Mouse (Mus musculus) stomach, postnatal 0 days (tissue): Measurements from ENCODE around the gene Ptprk. TPM values are rescaled to one million over a fixed set of nuclear protein-coding genes. Genes with fewer than 3 reads are reported as not detected.

Experiments
- ATAC-seq: fragments of 200-750 bp; cut with Nextera tagmentation; 2 replicates; pipeline ENCODE4 v1.8.0; 2017; ENCODE audit not compliant: low FRiP score, low TSS enrichment
- DNase-seq: peaks from one replicate; pipeline ENCODE4 v3.0.0-alpha.2; 2016; ENCODE audit warnings: low spot score
- H3K27ac ChIP-seq: fragments of 300-500 bp; sonication (generic); replicated peaks from 2 replicates; pipeline ENCODE4 v1.5.1; 2014; ENCODE audit warnings: mild to moderate bottlenecking, control low read depth
- H3K27me3 ChIP-seq: fragments of 300-500 bp; sonication (generic); 2 replicates; pipeline ENCODE4 v1.6.1; 2014; ENCODE audit warnings: low read length; ENCODE audit not compliant: control insufficient read depth, insufficient read depth
- H3K36me3 ChIP-seq: fragments of 300-500 bp; sonication (generic); 2 replicates; pipeline ENCODE4 v1.6.1; 2014; ENCODE audit warnings: low read length, mixed read lengths; ENCODE audit not compliant: control insufficient read depth, insufficient read depth
- H3K4me1 ChIP-seq: fragments of 300-500 bp; sonication (generic); replicated peaks from 2 replicates; pipeline ENCODE4 v1.6.1; 2014; ENCODE audit warnings: antibody characterized with exemption; ENCODE audit not compliant: control insufficient read depth, insufficient read depth
- H3K4me2 ChIP-seq: fragments of 300-500 bp; sonication (generic); replicated peaks from 2 replicates; pipeline ENCODE4 v1.6.1; 2014; ENCODE audit warnings: low read depth, mild to moderate bottlenecking, control low read depth, moderate library complexity
- H3K4me3 ChIP-seq: fragments of 300-500 bp; sonication (generic); 2 replicates; pipeline ENCODE4 v1.5.1; 2014; ENCODE audit warnings: low read depth, low read length, control low read depth
- H3K9ac ChIP-seq: fragments of 300-500 bp; sonication (generic); 2 replicates; pipeline ENCODE4 v1.6.1; 2014; ENCODE audit warnings: mild to moderate bottlenecking, low read length, control low read depth, mixed read lengths
- H3K9me3 ChIP-seq: fragments of 300-500 bp; sonication (generic); 2 replicates; pipeline ENCODE4 v1.6.1; 2016; ENCODE audit warnings: low read length; ENCODE audit not compliant: control insufficient read depth
- CTCF ChIP-seq: IDR thresholded peaks from 2 replicates; pipeline ENCODE4 v1.5.1; 2016; ENCODE audit warnings: antibody characterized with exemption, low read depth, mild to moderate bottlenecking, moderate library complexity
- EP300 ChIP-seq: optimal IDR thresholded peaks from 2 replicates; pipeline ENCODE3; 2016; ENCODE audit warnings: antibody characterized with exemption
- WGBS: fragments of 180-500 bp; shearing (Covaris S2); extraction: QIAGEN DNeasy Blood & Tissue Kit; methylation state at CpG from one replicate; pipeline ENCODE4 v1.1.7; 2014; 5-methylcytosine and 5-hydroxymethylcytosine counted together
- polyA plus RNA-seq: library from polyadenylated mRNA; unstranded; fragments of >200 nt; fragmentation: Nextera tagmentation; extraction: Ambion mirVana; gene quantifications from 2 replicates; pipeline ENCODE4 v1.2.1, GENCODE M21; 2015

Ptprk gene
- polyA plus RNA-seq, 1 experiment from 2014 or later: 26.9 TPM

DNA sequence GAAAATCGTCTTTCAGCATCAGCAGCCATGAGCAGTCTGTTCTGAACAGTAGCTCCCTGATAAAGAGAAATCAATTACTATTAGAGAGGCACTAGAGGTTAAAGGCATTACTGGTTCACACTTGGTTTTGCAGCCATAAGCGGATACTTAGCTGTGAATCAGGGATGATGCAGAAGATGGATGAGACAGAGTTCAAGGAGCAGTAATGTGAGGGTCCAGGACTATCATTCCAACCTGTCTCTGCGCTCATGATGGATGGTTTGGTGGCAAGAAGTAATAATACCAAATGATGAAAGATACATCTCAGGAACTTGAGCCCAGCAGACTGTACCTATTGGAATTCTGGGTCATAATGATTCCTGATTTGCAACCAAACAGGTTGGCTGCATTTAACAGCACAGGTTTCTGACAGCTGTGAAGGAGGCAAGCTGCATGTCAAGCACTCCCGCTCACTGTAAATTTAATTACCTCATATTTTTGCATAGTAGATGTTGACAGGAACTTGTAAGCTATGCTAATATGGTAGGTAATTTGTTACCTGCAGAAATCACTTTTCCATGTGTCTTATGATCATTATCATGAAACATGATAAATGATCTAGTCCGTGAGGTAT lies 291.6 kb downstream of the Ptprk start:
- 78% methylated on average over 5 of the region's 5 CpGs for WGBS
- Histone ChIP-seq H3K36me3 (no peaks in the 10 kb centered on the region), H3K27me3 (no peaks in the 10 kb centered on the region), H3K4me1 (no peaks in the 10 kb centered on the region), H3K9ac (no peak overlapping the region), H3K4me2 (no peak overlapping the region), H3K9me3 (no peaks in the 10 kb centered on the region), H3K27ac (no peak overlapping the region), H3K4me3 (no peak overlapping the region)
- ATAC-seq (no peak), DNase-seq (no peak)
- no peak for TF ChIP-seq CTCF
- no peak for TF ChIP-seq EP300

DNA sequence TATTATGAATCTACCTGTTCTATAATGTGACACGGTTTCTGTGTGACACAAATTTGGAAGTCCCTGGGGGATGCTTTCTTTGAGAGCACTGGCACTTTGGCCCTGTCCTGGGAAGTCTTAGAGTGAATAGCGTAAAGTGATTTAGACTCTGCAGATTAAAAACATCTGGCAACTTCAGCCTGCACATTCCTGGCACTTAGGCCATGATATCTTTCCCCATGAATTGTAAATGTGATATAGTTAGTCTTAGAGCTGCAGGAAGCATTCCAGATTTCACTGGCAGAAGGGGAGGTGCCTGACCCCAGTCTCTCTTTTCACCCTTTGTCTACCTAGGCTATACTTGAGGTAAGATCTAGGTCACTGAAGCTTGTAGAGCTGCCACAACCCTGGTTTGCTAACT lies 295.2 kb downstream of the Ptprk start:
- H3K4me1 ChIP-seq: no peaks in the 10 kb centered on the region
- DNase-seq (no peak), ATAC-seq (no peak)
- TF ChIP-seq CTCF (no peak), EP300 (no peak)
- no peak overlapping the region for H3K4me3 ChIP-seq
- H3K4me2 ChIP-seq: no peak overlapping the region
- no peaks in the 10 kb centered on the region for H3K36me3 ChIP-seq
- 55% methylated on average over 2 of the region's 2 CpGs for WGBS
- H3K9me3 ChIP-seq: no peaks in the 10 kb centered on the region
- no peak overlapping the region for H3K27ac ChIP-seq
- H3K9ac ChIP-seq: no peak overlapping the region
- no peaks in the 10 kb centered on the region for H3K27me3 ChIP-seq

DNA sequence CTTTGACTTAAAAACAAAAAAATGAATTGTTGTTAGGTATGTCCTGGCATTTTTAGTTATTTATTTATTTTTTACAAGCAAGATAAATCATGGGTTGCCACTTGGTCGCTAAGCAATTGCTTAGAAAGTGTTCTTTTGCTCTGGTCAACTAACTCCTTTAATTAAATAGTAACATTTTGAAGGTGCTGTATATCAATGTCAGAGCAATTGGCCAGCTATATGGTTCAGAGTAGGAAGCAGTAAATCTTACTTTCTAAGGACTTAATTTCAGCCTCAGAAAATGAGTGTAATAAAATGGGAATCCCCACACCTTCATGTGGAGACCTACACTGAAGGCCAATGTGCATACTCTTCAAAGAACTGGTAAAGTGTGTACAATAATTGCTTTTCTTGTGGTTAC lies 300.3 kb downstream of the Ptprk start:
- H3K27me3 ChIP-seq: no peaks in the 10 kb centered on the region
- 83% methylated on average over 1 of the region's 1 CpGs for WGBS
- no peak overlapping the region for H3K27ac ChIP-seq
- H3K9ac ChIP-seq: no peak overlapping the region
- H3K4me2 ChIP-seq: no peak overlapping the region
- TF ChIP-seq EP300 (no peak), CTCF (no peak)
- H3K36me3 ChIP-seq: no peaks in the 10 kb centered on the region
- no peaks in the 10 kb centered on the region for H3K9me3 ChIP-seq
- H3K4me3 ChIP-seq: no peak overlapping the region
- DNase-seq: no peak
- ATAC-seq: no peak
- no peaks in the 10 kb centered on the region for H3K4me1 ChIP-seq

DNA sequence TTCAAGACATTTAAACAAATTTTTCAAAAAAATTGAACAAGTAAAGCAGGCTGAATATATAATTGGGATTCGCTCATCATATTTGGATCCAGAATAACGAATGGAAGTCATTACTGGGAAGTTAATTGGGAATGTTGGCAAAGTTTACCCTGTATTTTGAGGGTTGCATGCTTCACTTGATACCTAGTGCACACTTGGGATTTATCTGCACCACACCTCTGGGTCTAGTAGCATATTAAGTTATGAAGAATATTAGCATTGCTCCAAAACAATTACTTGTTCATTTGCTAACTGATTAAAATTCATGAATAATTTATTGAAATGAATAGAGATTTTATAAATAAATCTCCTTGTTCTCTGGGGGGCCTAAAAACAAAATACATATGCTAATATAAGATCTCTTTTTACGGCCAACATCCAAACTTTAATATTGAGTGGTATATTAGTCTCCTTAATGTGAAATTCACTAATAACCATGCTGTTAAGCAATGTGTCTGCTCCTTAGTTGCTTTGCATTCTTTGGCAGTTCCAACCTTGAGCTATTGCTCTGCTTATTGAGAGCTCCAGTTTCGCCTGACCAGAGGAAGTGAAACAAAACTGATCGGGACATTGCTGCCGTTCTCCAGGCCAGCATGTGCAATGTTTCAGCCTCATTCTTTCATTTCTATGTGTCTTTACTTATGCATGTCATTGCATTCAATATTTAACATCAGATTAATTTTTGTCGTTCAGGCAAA lies 305.3 kb downstream of the Ptprk start:
- Histone ChIP-seq H3K9ac (no peak overlapping the region), H3K27me3 (no peaks in the 10 kb centered on the region), H3K4me1 (no peaks in the 10 kb centered on the region), H3K4me3 (no peak overlapping the region), H3K36me3 (no peaks in the 10 kb centered on the region), H3K27ac (no peak overlapping the region), H3K4me2 (peak overlapping the region; percentile 14; the same call in 1 of the 2 replicates), H3K9me3 (no peaks in the 10 kb centered on the region)
- no peak for ATAC-seq
- DNase-seq: no peak
- TF ChIP-seq EP300: no peak
- TF ChIP-seq CTCF: no peak
- WGBS: 80% methylated on average over 7 of the region's 7 CpGs

DNA sequence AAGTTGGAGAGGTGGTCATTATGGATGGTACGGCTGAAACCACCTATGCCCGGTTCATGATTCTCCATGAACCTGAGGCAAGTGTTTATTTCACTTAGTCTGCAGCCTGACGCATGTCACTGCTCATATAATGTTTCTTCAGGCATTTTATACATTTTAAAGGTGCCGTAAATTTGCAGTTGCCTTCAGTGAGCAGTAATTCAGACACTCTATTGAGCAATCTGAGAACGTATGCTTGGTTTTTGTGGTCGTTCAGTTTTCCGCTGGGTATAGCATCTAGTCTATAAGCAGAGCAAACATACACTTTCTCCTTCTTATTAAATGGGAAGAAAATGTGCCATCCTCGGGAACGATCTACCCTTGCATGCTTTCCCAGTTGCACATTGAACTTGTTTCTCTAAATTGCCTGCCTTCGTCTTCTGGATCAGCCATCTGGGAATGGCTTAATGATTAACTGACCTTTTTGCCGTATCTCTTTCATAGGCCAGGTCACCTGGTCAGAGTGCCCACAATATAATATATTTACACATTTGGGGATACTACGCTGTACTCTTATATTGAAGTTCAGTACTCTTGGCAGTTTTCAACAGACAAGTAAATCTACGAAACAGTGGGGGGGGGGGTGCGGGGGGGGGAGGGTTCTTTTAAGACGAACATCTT lies 313.1 kb downstream of the Ptprk start:
- Histone ChIP-seq H3K9me3 (no peaks in the 10 kb centered on the region), H3K9ac (no peak overlapping the region), H3K4me2 (no peak overlapping the region; the same call in 1 of the 2 replicates), H3K27me3 (no peaks in the 10 kb centered on the region), H3K4me1 (no peaks in the 10 kb centered on the region), H3K4me3 (no peak overlapping the region), H3K27ac (no peak overlapping the region), H3K36me3 (no peaks in the 10 kb centered on the region)
- ATAC-seq (0 out of 2 replicates have a peak, but pooled peaks have one; percentile 49), DNase-seq (peak; percentile 14)
- TF ChIP-seq EP300 (no peak), CTCF (no peak)
- 65% methylated on average over 15 of the region's 15 CpGs for WGBS

DNA sequence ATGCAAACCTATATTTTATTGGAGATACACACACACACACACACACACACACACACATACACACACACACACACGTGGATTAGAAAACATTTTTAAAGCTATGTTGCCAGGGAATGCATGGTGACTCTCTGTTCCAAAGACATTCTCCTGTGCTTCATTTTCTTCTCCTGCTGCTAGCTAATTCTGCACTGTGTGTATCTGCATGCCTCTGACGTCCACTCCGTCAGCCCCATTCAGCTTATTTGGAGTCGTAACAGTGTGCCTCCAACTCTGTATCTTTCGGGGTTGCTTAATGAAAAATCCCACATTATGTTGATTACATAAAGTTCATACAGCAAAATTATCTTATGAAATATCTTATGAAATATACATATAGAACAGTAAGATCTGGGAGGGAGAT lies 316.5 kb downstream of the Ptprk start:
- Histone ChIP-seq H3K27me3 (no peaks in the 10 kb centered on the region), H3K27ac (no peak overlapping the region), H3K9ac (no peak overlapping the region), H3K4me2 (no peak overlapping the region), H3K9me3 (no peaks in the 10 kb centered on the region), H3K36me3 (no peaks in the 10 kb centered on the region), H3K4me1 (no peaks in the 10 kb centered on the region; the same call in 1 of the 2 replicates), H3K4me3 (no peak overlapping the region)
- WGBS: 87% methylated on average over 5 of the region's 5 CpGs
- no peak for DNase-seq
- no peak for TF ChIP-seq EP300
- no peak for TF ChIP-seq CTCF
- ATAC-seq: no peak
